Mouse (Mus musculus) layer of hippocampus, adult 11-12 months (tissue): ENCODE measurements around the gene Pum2.

ENCODE experiments used
- DNase-seq: peaks from one replicate; pipeline ENCODE4 v3.0.0; 2022; ENCODE audit warnings: low spot score

The Pum2 gene

DNA sequence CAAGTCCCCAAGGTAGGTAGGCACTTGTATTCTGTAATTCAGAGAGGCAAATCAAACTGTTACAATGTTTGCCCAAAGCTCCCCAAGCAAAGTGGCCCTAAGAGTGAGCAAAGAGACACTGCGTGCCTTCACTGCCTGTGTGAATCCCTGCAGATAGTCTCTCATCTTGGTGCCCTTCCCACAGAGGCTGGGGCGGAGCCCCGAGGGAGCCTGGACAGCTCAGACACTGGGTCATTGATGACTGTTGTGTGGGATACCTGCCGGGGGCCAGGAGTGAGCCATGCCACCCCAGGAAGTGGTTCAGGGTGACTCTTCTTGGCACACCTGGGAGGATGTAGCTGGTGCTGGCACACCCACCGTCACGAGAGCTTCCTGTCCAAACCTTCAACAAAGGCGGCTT, 87.1 kb downstream of the Pum2 start:
- no peak for DNase-seq

- no peak for DNase-seq
Observed at GRCm38 (mm10) chr12:8762667-8763066, 88.7 kb downstream of the Pum2 start.

DNA sequence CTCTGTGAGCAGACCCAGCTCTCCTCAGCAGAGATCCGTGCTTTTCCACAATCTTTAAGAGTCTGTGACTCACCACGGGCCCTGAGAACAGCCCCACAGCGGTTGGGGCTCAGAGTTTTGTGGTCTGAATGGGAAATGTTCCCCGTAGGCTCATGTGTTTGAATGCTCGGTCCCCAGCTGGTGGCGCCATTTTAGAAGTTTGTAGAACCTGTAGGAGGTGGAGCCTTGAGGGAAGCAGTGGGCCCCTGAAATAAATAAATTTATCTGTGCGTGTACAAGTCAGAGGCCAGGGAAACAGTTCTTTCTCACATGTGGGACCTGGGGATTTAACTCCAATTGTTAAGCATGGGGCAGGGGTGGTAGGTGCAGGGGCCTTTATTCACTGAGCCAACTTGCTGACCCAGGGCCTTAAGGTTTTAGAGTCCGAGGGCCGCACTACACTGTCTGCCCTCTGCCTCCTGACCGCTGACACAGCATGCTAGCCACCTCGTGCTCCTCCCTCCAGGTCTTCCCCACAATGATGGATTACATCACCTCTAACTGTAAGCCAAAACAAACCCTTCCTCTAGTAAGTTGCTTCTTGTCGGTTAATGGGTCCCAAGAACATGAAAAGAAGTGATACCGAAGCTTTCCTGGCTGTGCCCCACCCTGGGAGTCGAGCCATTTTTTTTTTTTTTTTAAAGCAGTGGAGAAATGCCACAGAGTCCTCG, 90.4 kb downstream of the Pum2 start:
- no peak for DNase-seq

DNA sequence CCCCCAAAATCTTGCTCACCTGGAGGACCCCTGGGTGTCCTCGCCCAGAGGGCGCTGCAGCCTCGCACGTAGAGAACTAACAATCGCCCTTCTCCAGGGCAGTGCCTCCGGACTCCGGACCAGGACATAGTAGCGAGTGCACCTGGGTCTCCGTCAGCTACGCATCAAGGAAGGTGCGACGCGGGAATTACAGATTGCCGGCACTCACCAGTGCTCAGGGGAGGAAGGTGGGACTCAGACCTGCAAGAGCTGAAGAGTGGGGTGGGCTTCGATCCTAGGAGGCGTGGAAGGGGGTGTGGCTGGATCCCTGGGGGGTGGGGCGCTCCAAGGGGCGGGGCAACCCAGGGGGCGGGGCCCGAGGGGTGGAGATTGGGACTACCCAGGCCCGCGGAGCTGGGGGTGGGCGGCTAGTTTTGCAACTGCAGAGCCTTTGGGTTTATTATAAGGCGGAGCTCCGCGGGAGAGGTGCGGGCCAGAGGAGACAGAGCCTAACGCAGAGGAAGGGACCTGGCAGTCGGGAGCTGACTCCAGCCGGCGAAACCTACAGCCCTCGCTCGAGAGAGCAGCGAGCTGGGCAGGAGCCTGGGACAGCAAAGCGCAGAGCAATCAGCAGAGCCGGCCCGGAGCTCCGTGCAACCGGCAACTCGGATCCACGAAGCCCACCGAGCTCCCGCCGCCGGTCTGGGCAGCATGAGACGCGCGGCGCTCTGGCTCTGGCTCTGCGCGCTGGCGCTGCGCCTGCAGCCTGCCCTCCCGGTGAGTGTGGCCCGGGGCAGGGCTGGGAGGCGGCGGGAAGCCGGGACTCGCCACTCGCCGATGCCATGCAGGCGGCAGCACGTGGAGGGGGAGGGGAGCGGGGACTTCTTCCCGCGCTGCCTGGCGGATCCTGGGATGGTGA, 97.3 kb downstream of the Pum2 start, which contains the start of gene Sdc1:
Sdc1 (plus strand) TSS at position 378 of the 898 bp plus-strand sequence.
- no peak for DNase-seq

GRCm38 (mm10) chr12:8771844-8772380, 98.0 kb downstream of the Pum2 start:
- no peak for DNase-seq

DNA sequence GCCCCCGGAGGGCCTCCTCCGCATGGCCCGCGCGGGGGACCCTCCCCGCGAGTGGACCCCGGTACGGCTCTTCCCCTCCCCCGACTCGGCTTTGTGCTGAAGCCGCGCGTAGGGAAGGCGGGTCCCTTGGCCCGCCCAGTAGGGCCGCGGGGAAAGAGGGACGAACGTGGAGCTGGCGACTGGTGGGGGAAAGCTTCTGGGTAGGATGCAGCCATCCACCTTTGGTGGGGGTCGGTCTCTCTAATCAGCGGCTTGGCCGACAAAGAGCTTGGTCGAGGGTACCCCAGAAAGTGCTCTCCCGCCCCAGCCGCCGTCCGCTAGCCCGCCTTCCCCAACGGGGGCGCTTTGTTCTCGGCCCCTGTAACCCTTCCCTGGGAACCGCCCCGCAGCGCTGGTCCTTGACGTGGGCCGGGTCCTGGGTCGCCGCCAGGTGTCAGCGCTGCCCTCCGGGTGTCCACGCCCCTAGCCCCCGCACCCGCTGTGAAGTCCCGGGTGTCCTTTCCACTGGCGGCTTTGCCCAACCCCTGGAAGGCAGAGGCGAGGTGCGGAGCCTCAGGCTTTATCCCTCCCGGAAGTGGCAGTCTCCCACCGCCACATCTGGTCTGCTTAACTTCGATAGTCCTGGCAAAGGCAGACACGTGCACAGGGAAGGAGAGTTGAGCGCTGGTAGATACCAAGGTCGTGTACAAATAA, 98.7 kb downstream of the Pum2 start:
- no peak for DNase-seq

DNA sequence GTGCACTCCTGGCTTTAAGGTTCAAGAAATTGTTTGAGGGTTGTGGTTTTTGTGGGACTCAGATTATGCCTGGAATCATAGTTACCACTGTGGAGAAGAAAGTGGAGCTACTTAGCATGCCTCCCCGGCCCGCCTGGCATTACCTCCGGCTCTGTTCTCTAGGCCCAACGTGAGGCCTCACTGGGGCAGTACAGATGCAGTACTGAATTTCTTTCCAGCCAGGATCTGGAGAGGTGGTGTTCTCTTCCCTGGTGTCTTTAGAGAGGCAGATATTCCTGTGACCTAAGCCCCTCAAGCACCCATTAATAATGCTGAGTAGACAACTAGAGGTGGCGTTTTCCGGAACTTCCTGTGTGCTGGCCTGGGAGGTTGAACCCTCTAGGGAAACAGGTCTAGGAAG, 99.4 kb downstream of the Pum2 start:
- DNase-seq, result no peak

DNA sequence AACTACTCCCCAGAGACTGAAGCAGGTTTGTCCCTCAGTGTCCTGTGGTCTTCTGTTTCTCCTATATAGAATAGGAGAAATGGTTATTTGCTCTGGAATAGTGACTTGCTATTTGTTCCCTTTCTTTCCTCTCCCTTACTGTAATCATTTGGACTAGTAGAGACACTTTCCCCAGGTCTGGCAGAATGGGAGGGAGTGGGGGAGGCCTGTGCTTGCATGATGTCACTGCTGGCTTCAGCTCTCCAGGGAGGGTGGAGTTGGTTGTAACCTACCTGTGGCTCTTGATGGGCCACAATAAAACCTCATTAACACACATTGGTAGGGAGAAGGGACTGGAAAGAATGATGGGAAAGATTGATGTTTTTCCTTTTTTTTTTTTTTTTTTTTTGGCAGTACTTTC, 100.2 kb downstream of the Pum2 start:
- no peak for DNase-seq

DNA sequence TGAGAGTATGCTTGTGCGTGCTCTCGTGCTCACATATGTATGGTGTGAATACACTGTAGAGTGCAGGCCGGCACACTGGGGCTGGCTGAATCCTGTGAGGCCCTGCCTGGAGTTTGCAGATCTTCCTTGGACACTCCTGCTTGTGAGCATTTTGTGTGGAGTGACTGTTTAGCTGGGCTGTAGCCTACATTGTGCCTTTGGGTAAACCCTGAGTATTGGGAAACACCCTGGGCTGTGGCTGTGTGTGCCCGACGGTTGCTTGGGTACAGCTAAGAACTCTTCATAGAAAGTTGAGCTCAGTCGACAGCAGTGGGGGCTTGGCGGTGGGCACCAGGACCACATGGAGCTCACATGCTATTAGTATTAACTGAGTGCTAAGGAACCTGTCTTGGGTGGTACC, 102.3 kb downstream of the Pum2 start:
- no peak for DNase-seq

DNA sequence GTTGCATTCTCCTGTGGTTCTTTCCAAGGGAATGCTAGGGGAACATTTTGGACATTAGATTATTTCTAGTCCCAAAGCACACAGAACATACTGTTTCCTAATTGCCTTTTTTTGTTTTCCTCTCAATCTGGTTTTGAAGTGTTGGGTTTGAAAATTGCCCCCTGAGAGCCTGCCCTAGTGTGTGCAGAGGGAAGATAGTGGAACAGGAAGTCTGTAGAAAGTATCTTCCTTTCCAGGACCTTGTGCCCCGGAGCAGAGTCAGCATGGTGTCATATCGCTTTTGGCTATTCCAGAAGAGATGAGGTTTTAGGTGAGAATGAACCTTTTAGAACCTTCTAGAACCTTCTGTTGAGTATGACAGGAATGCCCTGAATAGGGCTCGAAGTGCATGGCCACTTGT, 102.8 kb downstream of the Pum2 start:
- DNase-seq, result no peak

DNA sequence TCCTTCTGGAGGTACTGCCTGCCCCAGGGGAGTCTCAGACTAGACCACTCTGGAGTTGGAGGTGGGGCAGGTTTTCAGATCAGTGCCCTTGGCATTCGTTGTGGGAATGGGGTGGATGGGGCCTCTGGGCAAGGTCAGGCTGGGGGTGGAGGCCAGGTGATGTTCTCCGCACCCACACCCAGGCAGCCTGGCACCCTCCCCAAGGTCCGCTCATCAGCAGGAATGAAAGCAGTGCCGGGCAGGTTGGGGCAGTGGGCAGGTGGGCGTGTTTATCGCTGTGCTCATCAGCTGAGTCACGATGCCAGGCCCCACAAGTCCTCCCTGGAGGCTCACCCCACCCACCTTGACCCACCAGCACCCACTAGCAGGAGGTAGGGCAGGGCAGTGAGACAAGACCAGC, 104.2 kb downstream of the Pum2 start:
- DNase-seq, result no peak

- no peak for DNase-seq
Observed at GRCm38 (mm10) chr12:8779851-8780250, 105.9 kb downstream of the Pum2 start.

GRCm38 (mm10) chr12:8781121-8781520, 107.2 kb downstream of the Pum2 start:
- no peak for DNase-seq

- no peak for DNase-seq
Observed at GRCm38 (mm10) chr12:8781681-8782378, 107.9 kb downstream of the Pum2 start.

DNA sequence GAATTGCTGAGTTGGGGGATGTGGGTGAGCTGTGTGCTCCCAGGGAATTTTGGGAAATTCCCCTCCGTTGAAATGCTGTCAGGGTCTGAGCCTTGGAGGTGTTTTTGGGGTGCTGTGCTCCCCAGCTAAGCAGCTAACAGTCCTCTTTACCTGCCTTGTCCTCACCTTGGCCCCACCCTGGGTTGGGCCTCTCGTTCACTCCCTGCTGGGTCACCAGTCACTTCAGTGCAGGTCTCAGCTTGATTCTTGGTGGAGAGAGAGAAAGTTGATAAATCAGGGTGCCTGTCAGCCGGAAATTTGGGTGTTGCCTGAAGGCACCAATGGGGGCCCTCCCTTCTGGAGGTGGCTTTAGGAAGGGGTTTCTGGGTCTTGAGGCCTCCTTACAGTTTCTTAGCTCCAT, 108.6 kb downstream of the Pum2 start:
- DNase-seq, result no peak

DNA sequence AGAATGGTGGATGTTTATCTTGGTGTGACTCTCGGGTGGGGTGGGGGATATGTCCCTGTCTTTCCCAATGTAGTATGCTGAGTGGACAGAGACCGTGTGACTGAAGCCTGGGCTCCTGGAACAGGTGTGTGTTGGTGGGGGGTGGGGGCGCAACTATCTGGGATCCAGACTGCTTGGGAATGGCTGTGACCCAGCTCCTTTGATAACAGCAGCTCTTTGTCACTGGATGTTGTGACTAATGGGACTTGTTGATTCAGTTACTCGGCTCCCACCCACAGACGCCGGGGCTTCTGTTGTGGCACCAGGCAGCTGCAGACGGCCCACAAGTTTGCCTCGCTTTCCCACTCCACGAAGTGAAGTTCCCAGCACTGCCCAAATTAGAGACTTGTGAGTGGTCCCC, 110.3 kb downstream of the Pum2 start:
- peak; percentile 25 for DNase-seq

DNA sequence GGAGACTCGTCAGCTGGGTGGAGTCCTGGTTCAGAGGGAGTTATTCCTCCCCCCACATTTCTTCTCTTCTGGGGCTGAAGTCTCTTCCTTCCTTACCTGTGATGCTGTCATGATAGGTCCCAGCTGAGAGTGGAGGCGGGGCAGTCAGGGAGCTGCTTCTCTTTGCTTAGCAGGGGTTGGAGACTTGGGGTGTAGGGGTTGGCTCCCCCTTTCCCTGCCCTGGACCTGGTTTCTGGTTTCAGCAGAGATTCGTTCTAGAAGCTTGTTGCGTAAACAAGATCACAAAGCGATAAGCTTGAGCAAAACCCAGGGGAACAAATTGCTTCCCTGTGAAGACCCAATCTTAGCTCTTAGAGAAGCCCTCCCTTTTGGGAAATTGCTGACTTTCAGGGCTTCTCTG, 112.5 kb downstream of the Pum2 start:
- DNase-seq, result no peak

DNA sequence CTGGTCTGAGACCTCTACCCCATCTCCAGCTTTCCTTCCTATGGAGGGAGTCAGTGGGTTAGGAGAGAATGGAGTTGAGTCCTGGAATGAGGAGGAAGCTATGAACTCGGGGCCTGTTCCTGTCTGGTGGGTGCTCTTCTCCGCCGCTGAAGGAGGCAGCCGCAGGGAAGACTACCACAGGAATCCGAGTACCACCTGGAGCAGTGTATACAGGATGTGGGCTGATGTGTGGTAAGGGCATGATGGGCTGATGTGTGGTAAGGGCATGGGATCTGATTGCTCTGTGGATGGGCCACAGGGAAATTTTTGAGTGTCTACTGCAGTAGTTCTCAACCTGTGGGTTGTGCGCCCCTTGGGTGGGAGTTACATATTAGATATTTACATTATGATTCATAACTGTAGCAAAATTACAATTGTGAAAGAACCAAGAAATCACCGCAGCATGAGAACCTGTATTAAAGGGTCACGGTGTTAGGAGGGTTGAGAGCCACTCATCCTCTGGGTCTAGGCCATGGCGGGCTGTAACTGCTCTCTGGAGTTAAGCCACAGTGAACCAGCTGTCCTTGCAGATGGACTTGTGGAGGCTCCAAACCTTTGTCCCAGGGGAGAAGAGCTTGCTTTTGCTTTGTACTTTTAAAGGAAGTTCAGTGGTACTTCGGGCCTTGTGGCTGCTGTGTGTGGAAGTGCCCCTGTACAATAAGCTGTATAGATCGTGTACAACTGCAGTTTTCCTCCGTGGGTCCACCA, 113.2 kb downstream of the Pum2 start:
- DNase-seq, result no peak

- DNase-seq, result no peak
Observed at GRCm38 (mm10) chr12:8788469-8788868, 114.5 kb downstream of the Pum2 start.

- DNase-seq, result no peak
Observed at GRCm38 (mm10) chr12:8790615-8791014, 116.7 kb downstream of the Pum2 start.

- no peak for DNase-seq
Observed at GRCm38 (mm10) chr12:8793410-8794051, 119.6 kb downstream of the Pum2 start.
